Mouse (Mus musculus) testis, adult 2 months (tissue): ENCODE measurements around the gene Rps6ka5.

Source experiments
- CTCF ChIP-seq: fragments of 200-500 bp; IDR thresholded peaks from 2 replicates; pipeline ENCODE4 v1.5.1; 2012; ENCODE audit warnings: low read depth, mild to moderate bottlenecking, inconsistent platforms, low read length, moderate library complexity; ENCODE audit not compliant: control insufficient read depth, insufficient read depth, insufficient replicate concordance
- POLR2A ChIP-seq: fragments of 200-500 bp; IDR thresholded peaks from 2 replicates; pipeline ENCODE4 v1.6.1; 2012; ENCODE audit warnings: low read depth, mild to moderate bottlenecking, inconsistent platforms, low read length, moderate library complexity; ENCODE audit not compliant: control insufficient read depth

GRCm38 (mm10) chr12:100707312-100707711, 19.5 kb downstream of the Rps6ka5 start:
- TF ChIP-seq POLR2A (no peak), CTCF (no peak)
